Mouse (Mus musculus) liver, postnatal 0 days (tissue): Measurements from ENCODE around the gene A830031A19Rik.

Source experiments
- CTCF ChIP-seq: sonication (generic); IDR thresholded peaks from 2 replicates; pipeline ENCODE4 v1.5.1; 2016; ENCODE audit warnings: antibody characterized with exemption, low read depth
- EP300 ChIP-seq: IDR thresholded peaks from 2 replicates; pipeline ENCODE4 v1.6.1; 2016; ENCODE audit warnings: antibody characterized with exemption, low read depth, mild to moderate bottlenecking

GRCm38 (mm10) chr11:24087069-24087468 is 12.2 kb upstream of the A830031A19Rik start:
- TF ChIP-seq EP300 (no peak), CTCF (no peak)
